Mouse (Mus musculus) testis, postnatal 10 days (tissue): ENCODE measurements at regions not wholly inside any gene's neighbourhood (a gene's known extent, or its start where the extent isn't known, plus 50 kb on each side); places are given as distances from the start of the nearest gene placed in this dataset.
A peak's percentile ranks its signal among the peaks of the same experiment; 100 is the strongest.

Experiments used
- DNase-seq: peaks from one replicate; pipeline ENCODE4 v3.0.0; 2021; ENCODE audit warnings: low spot score

DNA sequence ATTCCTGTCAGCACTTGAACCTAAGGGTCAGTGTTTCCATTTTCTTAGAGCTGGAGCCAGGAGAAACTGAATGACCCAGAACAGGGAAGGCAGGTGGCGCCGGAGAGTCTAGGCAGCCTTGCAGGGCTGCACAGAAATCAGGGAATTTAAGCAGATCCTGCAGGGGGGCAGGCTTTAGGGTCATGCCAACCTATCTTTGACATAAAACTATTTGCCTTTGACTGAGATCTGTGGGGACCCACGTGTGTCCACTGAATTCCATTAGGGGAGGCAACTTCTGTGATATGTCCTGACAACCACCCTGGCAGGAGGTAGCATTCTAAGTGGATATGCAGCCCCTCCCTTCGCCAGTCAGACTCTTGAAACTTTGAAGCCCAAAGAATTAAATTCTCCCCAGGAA lies 135.6 kb upstream of the Ctnna2 start:
- DNase-seq, result peak; percentile 43

DNA sequence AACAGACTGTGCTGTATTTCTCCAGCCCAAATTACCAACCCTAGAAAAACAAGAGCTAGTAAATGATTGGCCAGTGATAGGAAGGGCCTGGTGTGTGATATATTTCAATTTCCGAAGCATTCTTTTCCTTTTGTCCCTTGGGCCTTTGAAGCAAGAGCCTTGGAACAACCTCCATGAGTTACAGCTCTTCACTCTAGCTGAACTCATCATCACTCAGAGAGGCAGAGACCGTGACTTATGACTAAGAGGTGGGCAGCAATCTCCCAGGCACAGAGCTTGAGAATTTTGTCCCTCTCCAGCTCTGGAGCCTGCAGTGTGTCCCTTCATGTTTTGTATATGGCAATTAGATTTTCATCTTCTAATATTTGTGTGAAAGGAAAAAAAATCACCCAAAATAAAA lies 103.0 kb upstream of the Ctnna2 start:
- no peak for DNase-seq

DNA sequence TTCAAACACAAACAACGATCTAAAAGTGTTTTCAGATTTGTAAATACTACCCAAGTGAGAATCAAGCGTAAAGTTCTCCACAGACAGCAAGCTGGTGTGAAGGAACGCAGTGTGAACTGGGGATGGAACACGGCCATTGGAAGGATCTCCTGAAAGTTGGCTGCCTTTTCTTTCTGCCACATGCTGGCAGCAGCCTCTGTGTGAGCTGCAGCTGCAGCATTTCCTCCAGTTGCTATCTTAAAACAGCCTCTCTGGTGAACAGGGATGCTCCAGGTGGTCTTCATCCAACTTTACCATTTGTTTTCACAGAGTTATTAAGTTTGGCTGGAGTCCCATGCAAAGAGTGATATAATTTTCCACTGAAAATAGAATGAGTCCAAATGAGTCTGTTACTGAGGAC lies 99.4 kb upstream of the Ctnna2 start:
- DNase-seq, result no peak

DNA sequence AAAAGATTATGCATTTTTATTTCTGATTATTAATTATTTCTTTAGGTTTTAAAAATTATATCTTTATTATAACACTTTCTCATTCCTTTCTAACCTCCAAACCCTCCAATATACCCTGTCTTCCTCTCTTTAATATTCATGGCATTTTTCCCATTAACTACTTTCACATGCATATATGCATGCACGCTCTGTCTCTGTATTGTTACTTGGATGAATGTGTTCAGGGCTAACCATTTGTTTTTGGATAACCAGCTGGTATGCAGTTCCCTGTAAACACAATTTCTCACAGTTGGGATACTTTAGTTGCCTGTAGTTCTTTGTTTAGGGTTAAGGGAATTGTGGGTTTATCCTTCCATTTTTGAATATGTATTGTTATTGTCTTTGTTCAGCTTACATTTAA lies 86.8 kb upstream of the Ctnna2 start:
- no peak for DNase-seq

DNA sequence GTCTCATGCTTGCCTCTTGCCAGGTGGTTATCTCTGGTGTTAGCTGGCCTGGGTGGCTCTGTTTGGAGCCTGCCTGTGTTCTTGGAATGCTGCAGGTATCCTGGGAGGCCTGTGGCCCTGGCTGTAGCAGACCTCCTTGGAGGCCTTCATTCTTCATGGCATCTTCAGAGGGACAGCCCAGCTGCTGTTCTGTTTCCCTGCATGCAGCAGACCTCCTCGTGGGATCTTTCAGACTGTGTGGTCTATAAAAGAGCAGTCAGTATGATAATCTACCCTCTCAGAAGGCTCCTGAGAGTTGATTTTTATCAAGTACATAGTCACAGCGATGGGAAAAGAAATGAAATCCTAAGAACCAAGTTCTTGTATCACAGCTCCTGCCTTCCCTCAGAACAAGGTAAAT lies 86.2 kb upstream of the Ctnna2 start:
- no peak for DNase-seq
